Mouse (Mus musculus) liver, embryonic 15.5 days (tissue): ENCODE measurements around the gene Calml4. TPM values are rescaled to one million over a fixed set of nuclear protein-coding genes. Genes with fewer than 3 reads are reported as not detected.

Experiments used
- ATAC-seq: fragments of 200-750 bp; cut with Nextera tagmentation; 2 replicates; pipeline ENCODE4 v1.8.0; 2017; ENCODE audit warnings: moderate number of reproducible peaks, mild to moderate bottlenecking, moderate library complexity; ENCODE audit not compliant: insufficient read depth
- H3K27ac ChIP-seq: fragments of 300-500 bp; sonication (generic); replicated peaks from 2 replicates; pipeline ENCODE4 v1.5.1; 2015; ENCODE audit warnings: mild to moderate bottlenecking, inconsistent platforms
- H3K27me3 ChIP-seq: fragments of 300-500 bp; sonication (generic); 2 replicates; pipeline ENCODE4 v1.6.1; 2015; ENCODE audit warnings: mild to moderate bottlenecking, inconsistent platforms
- H3K36me3 ChIP-seq: fragments of 300-500 bp; sonication (generic); replicated peaks from 2 replicates; pipeline ENCODE4 v1.6.1; 2015; ENCODE audit warnings: moderate library complexity, mild to moderate bottlenecking, inconsistent platforms
- H3K4me1 ChIP-seq: fragments of 300-500 bp; sonication (generic); replicated peaks from 2 replicates; pipeline ENCODE4 v1.6.1; 2015; ENCODE audit warnings: inconsistent platforms
- H3K4me2 ChIP-seq: fragments of 300-500 bp; sonication (generic); 2 replicates; pipeline ENCODE4 v1.6.1; 2015; ENCODE audit warnings: moderate library complexity, mild to moderate bottlenecking, inconsistent platforms
- H3K4me3 ChIP-seq: fragments of 300-500 bp; sonication (generic); replicated peaks from 2 replicates; pipeline ENCODE4 v1.5.1; 2015; ENCODE audit warnings: mild to moderate bottlenecking, inconsistent platforms
- H3K9ac ChIP-seq: fragments of 300-500 bp; sonication (generic); 2 replicates; pipeline ENCODE4 v1.6.1; 2015; ENCODE audit warnings: moderate library complexity, mild to moderate bottlenecking, inconsistent platforms
- H3K9me3 ChIP-seq: fragments of 300-500 bp; sonication (generic); replicated peaks from 2 replicates; pipeline ENCODE4 v1.6.1; 2016; ENCODE audit warnings: inconsistent platforms
- WGBS: fragments of 180-500 bp; shearing (Covaris S2); methylation state at CpG from one replicate; pipeline ENCODE4 v1.1.7; 2015; ENCODE audit warnings: mixed read lengths; ENCODE audit not compliant: insufficient replicate concordance; 5-methylcytosine and 5-hydroxymethylcytosine counted together
- polyA plus RNA-seq: library from polyadenylated mRNA; unstranded; fragments of >200 nt; fragmentation: Nextera tagmentation; extraction: Ambion mirVana; gene quantifications from 2 replicates; pipeline ENCODE4 v1.2.1, GENCODE M21; 2015

The Calml4 gene
- polyA plus RNA-seq, 1 experiment from 2014 or later, result 2.1 TPM

GRCm38 (mm10) chr9:62905039-62905438, 47.2 kb downstream of the Calml4 start:
- Histone ChIP-seq H3K4me3 (no peak overlapping the region), H3K27me3 (no peaks in the 10 kb centered on the region), H3K9ac (no peak overlapping the region), H3K4me2 (no peak overlapping the region), H3K4me1 (no peaks in the 10 kb centered on the region), H3K36me3 (peaks cover 58% of the 10 kb centered on the region), H3K9me3 (no peaks in the 10 kb centered on the region), H3K27ac (no peak overlapping the region)
- ATAC-seq, result no peak
- WGBS, result 87% methylated on average over 8 of the region's 8 CpGs

GRCm38 (mm10) chr9:62913390-62914069, 55.6 kb downstream of the Calml4 start:
- Histone ChIP-seq H3K4me1 (no peaks in the 10 kb centered on the region), H3K4me2 (no peak overlapping the region), H3K36me3 (peaks cover 59% of the 10 kb centered on the region), H3K9me3 (no peaks in the 10 kb centered on the region), H3K27ac (no peak overlapping the region), H3K4me3 (no peak overlapping the region), H3K27me3 (no peaks in the 10 kb centered on the region), H3K9ac (no peak overlapping the region)
- 66% methylated on average over 5 of the region's 5 CpGs for WGBS
- no peak for ATAC-seq

GRCm38 (mm10) chr9:62917059-62917458, 59.2 kb downstream of the Calml4 start:
- Histone ChIP-seq H3K4me3 (no peak overlapping the region), H3K4me2 (no peak overlapping the region), H3K27ac (no peak overlapping the region), H3K36me3 (peaks cover 50% of the 10 kb centered on the region), H3K27me3 (no peaks in the 10 kb centered on the region), H3K9ac (no peak overlapping the region), H3K4me1 (no peaks in the 10 kb centered on the region), H3K9me3 (no peaks in the 10 kb centered on the region)
- WGBS, result 87% methylated on average over 1 of the region's 1 CpGs
- no peak for ATAC-seq

GRCm38 (mm10) chr9:62920877-62921276, 63.0 kb downstream of the Calml4 start:
- no peaks in the 10 kb centered on the region for H3K9me3 ChIP-seq
- H3K9ac ChIP-seq, result no peak overlapping the region
- 0 out of 2 replicates have a peak, but pooled peaks cover 5% of the 10 kb centered on the region for H3K4me1 ChIP-seq
- peaks cover 44% of the 10 kb centered on the region for H3K36me3 ChIP-seq
- H3K27ac ChIP-seq, result no peak overlapping the region
- no peaks in the 10 kb centered on the region for H3K27me3 ChIP-seq
- no peak overlapping the region for H3K4me3 ChIP-seq
- ATAC-seq, result no peak
- no peak overlapping the region for H3K4me2 ChIP-seq
- 64% methylated on average over 2 of the region's 2 CpGs for WGBS

DNA sequence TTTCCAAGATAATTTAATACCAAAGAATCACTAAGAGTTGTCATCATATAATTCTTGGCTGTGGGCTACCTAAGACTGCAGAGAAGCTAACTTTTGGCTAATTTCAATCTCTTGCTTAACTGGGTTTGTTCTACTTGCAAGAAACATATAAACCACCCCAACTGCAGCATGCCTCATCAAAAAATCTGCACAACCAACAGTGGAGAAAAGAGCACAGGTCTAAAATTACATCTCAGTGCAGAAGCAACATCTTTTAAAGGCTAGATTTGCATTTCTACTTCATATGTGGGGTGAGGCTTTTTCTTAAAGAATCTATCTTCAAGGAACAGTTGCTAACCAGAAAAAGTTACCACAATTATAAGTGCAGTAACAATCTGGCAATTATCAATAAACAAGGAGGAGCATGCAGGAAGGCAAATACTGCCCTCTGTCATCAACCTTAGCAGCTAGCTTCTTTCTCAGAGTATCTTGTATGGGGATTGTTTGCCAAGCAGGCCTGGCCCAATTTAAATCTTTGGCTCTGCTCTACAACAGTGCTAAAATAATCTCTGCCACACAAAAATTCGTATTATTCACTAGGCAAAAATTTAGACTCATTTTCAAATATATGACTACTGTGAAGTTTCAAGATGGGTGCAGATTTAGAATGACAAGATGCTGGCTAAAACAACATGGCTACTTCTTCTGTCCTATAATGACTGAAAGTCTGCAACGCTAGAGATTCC, 67.2 kb downstream of the Calml4 start:
- Histone ChIP-seq H3K9ac (no peak overlapping the region), H3K4me1 (0 out of 2 replicates have a peak, but pooled peaks cover 5% of the 10 kb centered on the region), H3K4me2 (no peak overlapping the region), H3K9me3 (no peaks in the 10 kb centered on the region), H3K36me3 (peaks cover 21% of the 10 kb centered on the region), H3K27ac (no peak overlapping the region), H3K27me3 (no peaks in the 10 kb centered on the region), H3K4me3 (no peak overlapping the region)
- ATAC-seq, result no peak
- 77% methylated on average over 2 of the region's 2 CpGs for WGBS

Other genes with a start within 250 kb of the Calml4 start
- gene Itga11, start 180.3 kb upstream of the Calml4 start, polyA plus RNA-seq, result 0.12 and 0.16 TPM in 2 replicates
- 8.4 and 9.9 TPM in 2 replicates for gene Fem1b, start 46.1 kb upstream of the Calml4 start, polyA plus RNA-seq
- 14.3 and 15.4 TPM in 2 replicates for gene Cln6, start 19.3 kb upstream of the Calml4 start, polyA plus RNA-seq
- gene Pias1, start 129.8 kb downstream of the Calml4 start, polyA plus RNA-seq, result 25.3 and 29.4 TPM in 2 replicates